Mouse (Mus musculus): Measurements from ENCODE around the gene Zswim3.

DNA sequence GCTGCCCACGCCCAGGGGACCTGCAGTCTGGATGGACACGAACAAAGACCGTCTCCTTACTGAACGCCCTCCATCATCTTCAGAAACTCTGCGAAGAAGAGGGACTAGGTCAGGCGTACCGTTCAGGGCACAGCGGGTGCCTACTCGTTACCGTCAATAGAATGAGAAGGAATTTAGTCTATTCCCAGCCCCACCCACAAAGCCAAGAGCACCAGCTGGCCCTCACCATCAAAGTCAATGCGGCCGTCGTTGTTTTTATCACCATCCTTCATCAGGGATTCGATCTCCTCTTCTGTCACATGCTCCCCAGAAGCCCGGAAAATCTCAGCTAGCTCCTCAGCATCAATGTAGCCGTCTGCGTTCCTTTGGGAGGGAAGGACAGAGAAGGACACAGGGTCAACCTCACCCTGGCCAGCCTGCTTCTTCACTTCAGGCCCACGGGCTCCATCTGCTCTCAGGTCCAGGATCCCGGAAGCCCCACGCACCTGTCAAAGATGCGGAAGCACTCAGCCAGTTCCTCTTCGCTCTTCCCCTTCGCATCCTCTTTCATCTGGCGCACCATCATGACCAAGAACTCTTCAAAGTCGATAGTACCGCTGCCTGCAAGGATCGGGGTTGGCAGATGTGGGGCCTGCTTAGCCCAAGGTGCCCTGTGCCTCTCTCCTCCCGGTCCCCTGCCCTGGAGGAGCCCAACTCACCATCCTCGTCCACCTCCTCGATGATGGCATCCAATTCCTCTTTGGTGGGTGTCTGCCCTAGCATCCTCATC, 27.5 kb upstream of the Zswim3 start:
- no peak for TF ChIP-seq CTCF (IDR thresholded peaks at IDR 0.05; ENCODE audit: low read depth)
- no peak for TF ChIP-seq EP300 (IDR thresholded peaks at IDR 0.05; ENCODE audit: low read depth)
